Mouse (Mus musculus) gastrocnemius, adult 18-20 months (tissue): ENCODE results near the gene Acaa1a. TPM values are rescaled to one million over a fixed set of nuclear protein-coding genes. Genes with fewer than 3 reads are reported as not detected.

Experiments
- DNase-seq: peaks from one replicate; pipeline ENCODE4 v3.0.0; 2021; ENCODE audit warnings: low spot score
- total RNA-seq, 2 experiments: library from RNA; stranded (reverse); gene quantifications; 2 replicates each; pipeline ENCODE4 v1.2.3; 2021

Gene Acaa1a
- total RNA-seq, 2 experiments from 2014 or later: 35.4 to 35.6 TPM

DNA sequence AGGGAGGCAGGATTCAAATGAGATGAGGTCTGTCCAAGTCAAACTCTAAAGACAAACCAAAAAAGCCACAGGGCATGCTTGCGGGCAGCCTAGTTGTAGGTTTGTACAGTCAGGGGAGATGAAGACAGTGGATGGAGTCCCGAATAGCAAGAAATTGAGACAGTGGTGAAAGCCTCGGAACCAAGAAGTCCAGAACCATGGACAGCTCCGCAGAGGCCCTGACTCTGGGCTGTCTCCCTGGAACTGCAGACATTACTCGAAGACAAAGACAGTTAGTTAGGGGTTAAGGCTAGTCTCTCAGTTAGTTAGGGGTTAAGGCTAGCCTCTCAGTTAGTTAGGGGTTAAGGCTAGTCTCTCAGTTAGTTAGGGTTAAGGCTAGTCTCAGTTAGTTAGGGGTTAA, 49.5 kb downstream of the Acaa1a start:
- DNase-seq: no peak

DNA sequence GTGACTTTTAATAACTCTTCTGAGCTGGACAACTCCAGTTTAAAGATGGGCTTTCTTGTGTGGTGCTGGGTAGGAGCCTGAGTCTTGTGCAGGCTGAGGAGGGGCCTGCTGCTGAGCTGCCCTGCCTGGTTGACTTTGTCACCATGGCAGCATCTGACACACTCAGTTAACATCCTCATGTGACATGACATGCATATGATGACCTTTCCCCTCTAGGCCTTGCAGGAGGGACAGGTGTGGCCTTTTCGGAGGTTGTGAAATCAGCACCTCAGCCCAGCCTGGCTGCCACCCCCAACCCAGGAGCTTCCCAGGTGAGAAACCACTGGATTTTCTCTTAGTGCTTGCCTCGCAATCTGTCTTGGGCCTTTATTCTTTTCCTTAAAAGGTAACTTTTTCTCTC, 50.7 kb downstream of the Acaa1a start:
- DNase-seq: no peak

DNA sequence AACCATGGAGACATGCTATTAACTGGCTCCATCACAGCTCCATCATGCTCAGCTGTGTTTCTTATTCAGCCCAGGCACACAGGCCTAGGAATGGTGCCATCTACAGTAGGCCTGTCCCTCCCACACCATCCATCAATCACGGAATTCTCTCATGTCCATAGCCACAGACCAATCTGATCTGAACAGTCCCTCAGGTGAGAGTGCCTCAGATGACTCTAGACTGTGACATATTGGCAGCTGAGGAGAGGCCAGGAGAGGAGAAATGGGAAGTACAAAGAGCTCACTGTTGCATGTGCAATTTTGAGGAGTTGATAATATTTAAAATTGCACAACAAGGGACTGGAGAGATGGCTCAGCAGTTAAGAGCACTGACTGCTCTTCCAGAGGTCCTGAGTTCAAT, 55.3 kb downstream of the Acaa1a start:
- no peak for DNase-seq

Other genes starting within 250 kb of the Acaa1a start
- 1 to 10 TPM; 5.5 to 6.3 TPM for gene Plcd1, start 246.2 kb upstream of the Acaa1a start, total RNA-seq
- gene Dlec1, start 237.2 kb upstream of the Acaa1a start, total RNA-seq: not detected
- 1 to 10 TPM; 1.2 to 1.5 TPM for gene Acaa1b, start 182.6 kb upstream of the Acaa1a start, total RNA-seq
- gene Gm47289, start 180.5 kb upstream of the Acaa1a start, total RNA-seq: not detected
- not detected for gene Slc22a13, start 130.6 kb upstream of the Acaa1a start, total RNA-seq
- gene Oxsr1, start 17.2 kb upstream of the Acaa1a start, total RNA-seq: 10 to 100 TPM; 65.3 to 67.3 TPM
- 1 to 10 TPM; 4.8 to 6.6 TPM for gene Myd88, start 1.7 kb downstream of the Acaa1a start, total RNA-seq
- gene Xylb, start 17.7 kb downstream of the Acaa1a start, total RNA-seq: under 1 TPM; 0.09 to 0.38 TPM
- gene Slc22a14, start 25.9 kb downstream of the Acaa1a start, total RNA-seq: not detected
- 10 to 100 TPM; 12.4 to 14.1 TPM for gene Acvr2b, start 62.4 kb downstream of the Acaa1a start, total RNA-seq
- gene Exog, start 105.3 kb downstream of the Acaa1a start, total RNA-seq: 1 to 10 TPM; 1.6 TPM
- gene Scn5a, start 239.3 kb downstream of the Acaa1a start, total RNA-seq: under 1 TPM; 0.07 to 0.09 TPM